ENCODE assay signal across 17 mouse cellular contexts in the genomic region with DNA sequence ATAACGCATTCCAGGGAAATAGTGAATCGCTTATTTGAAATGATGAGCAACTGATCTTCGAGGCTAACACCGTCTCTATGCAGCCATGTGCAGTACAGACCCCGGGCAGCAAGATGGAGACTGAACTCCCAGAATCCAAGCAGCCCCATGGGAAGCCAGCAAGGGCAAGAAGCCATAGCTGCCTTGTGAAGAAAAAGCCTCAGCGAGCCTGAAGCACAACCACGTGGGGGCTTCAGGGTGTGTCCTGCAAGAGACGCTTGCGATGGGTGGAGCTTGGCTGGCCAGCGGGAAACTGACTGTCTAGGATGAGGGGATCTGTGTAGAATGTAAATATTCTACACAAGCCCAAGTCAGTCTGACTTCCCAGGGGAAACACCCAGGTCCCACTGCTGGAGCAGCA. TPM values are rescaled to one million over a fixed set of nuclear protein-coding genes. Genes with fewer than 3 reads are reported as not detected.
DNase-seq lines count a peak whose midpoint lies in the region; ATAC-seq and TF ChIP-seq lines count a peak whose summit lies in the region.
"Had no signal": no experiment of that assay in that cellular context is flagged by ENCODE, and none has a peak within 500 bp of the region (broad histone marks: within the 10 kb centered on the region; RNA-seq: fewer than 3 reads in every experiment).

No protein-coding gene starts in this region.

- H3K9me3 ChIP-seq in heart, embryonic 12.5 days (replicated peaks) = no peaks in the 10 kb centered on the region
- H3K9me3 ChIP-seq: forebrain, embryonic 13.5 days; hindbrain, embryonic 15.5 days; midbrain, embryonic 13.5 days had no signal

- no peak for TF ChIP-seq CTCF in layer of hippocampus, adult 2 months (conservative IDR thresholded peaks at IDR 0.05)

- no peak for ATAC-seq in heart, embryonic 12.5 days (ENCODE audit: insufficient number of reproducible peaks, low FRiP score)
- ATAC-seq: forebrain, embryonic 13.5 days; midbrain, embryonic 13.5 days had no signal

- WGBS in heart, embryonic 12.5 days = 75% methylated on average over 10 of the region's 10 CpGs

- no peaks in the 10 kb centered on the region for H3K4me1 ChIP-seq in heart, embryonic 12.5 days (replicated peaks)
- H3K4me1 ChIP-seq: forebrain, embryonic 13.5 days; hindbrain, embryonic 15.5 days; midbrain, embryonic 13.5 days had no signal

- peaks cover 90% of the 10 kb centered on the region for H3K36me3 ChIP-seq in heart, embryonic 12.5 days

- no peak overlapping the region for H3K9ac ChIP-seq in heart, embryonic 12.5 days
- H3K9ac ChIP-seq: forebrain, embryonic 13.5 days; hindbrain, embryonic 15.5 days; midbrain, embryonic 13.5 days had no signal

- no peaks in the 10 kb centered on the region for H3K27me3 ChIP-seq in heart, embryonic 12.5 days (replicated peaks)
- H3K27me3 ChIP-seq: CH12.LX; forebrain, embryonic 13.5 days; hindbrain, embryonic 15.5 days; midbrain, embryonic 13.5 days had no signal

- no peak overlapping the region for H3K4me2 ChIP-seq in heart, embryonic 12.5 days
- H3K4me2 ChIP-seq: forebrain, embryonic 13.5 days; hindbrain, embryonic 15.5 days; midbrain, embryonic 13.5 days had no signal

- DNase-seq in adrenal gland, postnatal 14 days = peak; percentile 34
- DNase-seq in adrenal gland, adult 2 months = no peak
- DNase-seq in heart, postnatal 10 days = peak; percentile 54 to 65
- peak; percentile 38 for DNase-seq in urinary bladder, postnatal 14 days (ENCODE audit: low spot score)
- DNase-seq in urinary bladder, postnatal 25 days (ENCODE audit: low spot score) = no peak
- no peak for DNase-seq in spleen, adult 18-20 months
- DNase-seq in layer of hippocampus, adult 2 months (ENCODE audit: low spot score in 2 of 2) = no peak
- DNase-seq: cerebellum, adult 11-12 months; kidney, adult 8-10 months; right cerebral cortex, adult 18-20 months; thymus, postnatal 36 days had no signal

- intact Hi-C loops in heart, postnatal 10 days (cut with DNase I) = loop anchor here (5.0 kb wide), 1 partner anchor 70 kb away; no protein-coding TSS in a partner anchor

- no peak overlapping the region for H3K4me3 ChIP-seq in heart, embryonic 12.5 days
- H3K4me3 ChIP-seq in layer of hippocampus, adult 2 months = no peak overlapping the region
- H3K4me3 ChIP-seq: forebrain, embryonic 13.5 days; hindbrain, embryonic 15.5 days; midbrain, embryonic 13.5 days had no signal

- H3K27ac ChIP-seq in heart, embryonic 12.5 days (ENCODE audit: poor library complexity, severe bottlenecking) = no peak overlapping the region
- H3K27ac ChIP-seq in layer of hippocampus, adult 2 months = no peak overlapping the region
- H3K27ac ChIP-seq: forebrain, embryonic 13.5 days; hindbrain, embryonic 15.5 days; macrophage; midbrain, embryonic 13.5 days had no signal

RNA-seq across cellular contexts. Expression of gene Txndc5, which starts 16.6 kb away (rescaled TPM):
- 124 and 125 TPM in 2 replicates for total RNA-seq in adrenal gland, postnatal 14 days (2021)
- total RNA-seq in adrenal gland, adult 2 months (2021) = 100 to 1,000 TPM; 150 to 169 TPM
- polyA plus RNA-seq in adrenal gland, adult 2 months (2012; rRNA removed) = 299 and 338 TPM in 2 replicates
- total RNA-seq in heart, postnatal 10 days (2021) = 10 to 100 TPM; 68.5 to 71.9 TPM
- polyA plus RNA-seq in heart, embryonic 12.5 days (2016; fragmentation: Nextera tagmentation; extraction: Ambion mirVana) = 254 and 258 TPM in 2 replicates
- 10 to 100 TPM; 44.6 to 47.5 TPM for total RNA-seq in layer of hippocampus, adult 2 months (2021)

Comparison
In these comparisons a context has a peak if more than half of its experiments do, and no peak if none do; other contexts are left out.
1. DNase-seq: peak in adrenal gland, postnatal 14 days (single experiment), heart, postnatal 10 days (2 of 2) and urinary bladder, postnatal 14 days (single experiment); none in adrenal gland, adult 2 months (single experiment), urinary bladder, postnatal 25 days (single experiment), spleen, adult 18-20 months (0 of 2) and layer of hippocampus, adult 2 months (0 of 2).